Mouse (Mus musculus) kidney, postnatal 0 days (tissue): ENCODE results near the gene Cdh4. TPM values are rescaled to one million over a fixed set of nuclear protein-coding genes. Genes with fewer than 3 reads are reported as not detected.

Experiments used
- ATAC-seq: fragments of 200-750 bp; cut with Nextera tagmentation; replicated peaks from 2 replicates; pipeline ENCODE4 v1.8.0; 2017; ENCODE audit warnings: low read depth, moderate number of reproducible peaks, moderate TSS enrichment, moderate library complexity; ENCODE audit not compliant: low FRiP score
- DNase-seq: peaks from one replicate; pipeline ENCODE4 v3.0.0-alpha.2; 2016; ENCODE audit warnings: low spot score
- H3K27ac ChIP-seq: fragments of 300-500 bp; sonication (generic); 2 replicates; pipeline ENCODE4 v1.5.1; 2014; ENCODE audit warnings: mild to moderate bottlenecking
- H3K27me3 ChIP-seq: fragments of 300-500 bp; sonication (generic); 2 replicates; pipeline ENCODE4 v1.6.1; 2014; ENCODE audit warnings: low read length, mixed read lengths; ENCODE audit not compliant: insufficient read depth
- H3K36me3 ChIP-seq: fragments of 300-500 bp; sonication (generic); 2 replicates; pipeline ENCODE4 v1.6.1; 2014; ENCODE audit warnings: low read length, mixed read lengths; ENCODE audit not compliant: insufficient read depth
- H3K4me1 ChIP-seq: fragments of 300-500 bp; sonication (generic); replicated peaks from 2 replicates; pipeline ENCODE4 v1.6.1; 2014; ENCODE audit warnings: antibody characterized with exemption, low read length, mixed read lengths; ENCODE audit not compliant: insufficient read depth
- H3K4me2 ChIP-seq: fragments of 300-500 bp; sonication (generic); 2 replicates; pipeline ENCODE4 v1.6.1; 2014; ENCODE audit warnings: mild to moderate bottlenecking, low read length, moderate library complexity, mixed read lengths
- H3K4me3 ChIP-seq: fragments of 300-500 bp; sonication (generic); replicated peaks from 2 replicates; pipeline ENCODE4 v1.5.1; 2014; ENCODE audit warnings: low read depth, low read length
- H3K9ac ChIP-seq: fragments of 300-500 bp; sonication (generic); 2 replicates; pipeline ENCODE4 v1.6.1; 2014; ENCODE audit warnings: low read depth, low read length
- H3K9me3 ChIP-seq: fragments of 300-500 bp; sonication (generic); replicated peaks from 2 replicates; pipeline ENCODE4 v1.6.1; 2016; ENCODE audit warnings: low read length, inconsistent platforms, mixed read lengths
- CTCF ChIP-seq: IDR thresholded peaks from 2 replicates; pipeline ENCODE4 v1.5.1; 2016; ENCODE audit warnings: antibody characterized with exemption, low read depth, mild to moderate bottlenecking, moderate library complexity
- WGBS: fragments of 180-500 bp; shearing (Covaris S2); extraction: QIAGEN DNeasy Blood & Tissue Kit; methylation state at CpG from one replicate; pipeline ENCODE4 v1.1.7; 2014; 5-methylcytosine and 5-hydroxymethylcytosine counted together
- polyA plus RNA-seq: library from polyadenylated mRNA; unstranded; fragments of >200 nt; fragmentation: Nextera tagmentation; extraction: Ambion mirVana; gene quantifications from 2 replicates; pipeline ENCODE4 v1.2.1, GENCODE M21; 2015

The Cdh4 gene
- polyA plus RNA-seq, 1 experiment from 2014 or later = 11.5 TPM

DNA sequence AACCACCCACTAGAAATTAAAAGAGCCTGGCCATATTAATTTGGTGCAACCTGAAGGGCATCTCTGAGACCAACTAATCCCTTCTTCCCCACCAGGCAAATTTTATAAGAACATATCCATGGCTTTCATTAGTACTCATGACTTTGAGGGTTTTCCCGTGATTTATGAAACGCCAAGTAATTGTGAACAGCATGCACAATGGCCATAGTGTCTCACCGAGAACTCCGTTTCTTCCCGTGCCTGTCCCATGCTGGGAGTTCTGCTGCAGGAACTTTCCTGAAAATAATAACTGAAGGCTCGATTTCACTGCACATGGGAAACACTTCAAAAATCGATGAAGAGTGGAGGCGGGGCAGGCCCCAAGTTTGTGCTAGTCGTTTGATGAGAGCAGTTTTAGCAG lies 392.7 kb downstream of the Cdh4 start:
- Histone ChIP-seq H3K36me3 (no peaks in the 10 kb centered on the region), H3K4me2 (no peak overlapping the region), H3K9me3 (no peaks in the 10 kb centered on the region), H3K27ac (no peak overlapping the region), H3K4me1 (no peaks in the 10 kb centered on the region), H3K4me3 (no peak overlapping the region), H3K27me3 (no peaks in the 10 kb centered on the region), H3K9ac (no peak overlapping the region)
- DNase-seq (no peak), ATAC-seq (no peak)
- TF ChIP-seq CTCF = no peak
- WGBS = 56% methylated on average over 9 of the region's 9 CpGs

DNA sequence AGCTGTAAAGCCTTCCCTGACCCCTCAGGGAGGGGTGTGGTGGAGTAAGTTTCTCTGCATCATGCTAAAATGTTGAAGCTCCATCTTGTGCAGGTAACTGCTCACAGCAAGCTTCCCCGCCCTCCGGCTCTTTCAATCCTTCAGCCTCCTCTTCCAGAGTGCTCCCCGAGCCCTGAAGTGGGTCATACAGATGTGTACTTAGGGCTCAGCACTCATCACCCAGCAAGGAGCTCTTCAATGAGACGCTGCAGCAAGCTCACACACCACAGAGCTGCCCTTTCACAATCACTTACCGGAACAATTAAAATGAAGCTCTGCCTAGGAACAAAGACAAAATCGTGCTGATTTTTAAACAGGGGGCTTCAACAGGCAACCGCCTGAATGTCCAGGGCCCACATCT lies 393.3 kb downstream of the Cdh4 start:
- no peak overlapping the region for H3K4me2 ChIP-seq
- WGBS = 75% methylated on average over 7 of the region's 7 CpGs
- no peaks in the 10 kb centered on the region for H3K4me1 ChIP-seq
- no peak overlapping the region for H3K4me3 ChIP-seq
- DNase-seq = no peak
- H3K27ac ChIP-seq = no peak overlapping the region
- ATAC-seq = no peak
- H3K9ac ChIP-seq = no peak overlapping the region
- no peaks in the 10 kb centered on the region for H3K27me3 ChIP-seq
- H3K36me3 ChIP-seq = no peaks in the 10 kb centered on the region
- H3K9me3 ChIP-seq = no peaks in the 10 kb centered on the region
- no peak for TF ChIP-seq CTCF

DNA sequence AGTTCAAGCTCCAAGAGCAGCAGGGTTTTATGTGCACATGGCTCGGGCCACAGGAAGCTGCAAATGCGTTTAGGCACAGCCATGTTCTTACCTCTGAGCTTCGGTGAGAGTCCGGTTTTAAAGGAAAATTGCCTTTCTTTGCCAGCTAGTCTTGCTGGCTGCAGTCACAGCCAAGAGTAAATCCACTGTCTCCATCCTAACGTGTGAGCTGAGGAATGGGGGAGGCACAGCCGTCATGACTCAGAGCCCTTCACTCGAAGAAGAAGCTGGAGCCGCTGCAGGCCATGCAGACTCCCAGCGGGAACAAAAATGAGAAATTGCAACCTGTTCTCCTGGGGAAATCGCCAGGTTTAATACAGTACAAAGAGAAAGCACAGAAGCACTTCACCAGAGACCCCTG lies 395.0 kb downstream of the Cdh4 start:
- H3K4me2 ChIP-seq = no peak overlapping the region
- H3K27me3 ChIP-seq = no peaks in the 10 kb centered on the region
- no peak overlapping the region for H3K4me3 ChIP-seq
- no peak overlapping the region for H3K27ac ChIP-seq
- 46% methylated on average over 10 of the region's 10 CpGs for WGBS
- no peak overlapping the region for H3K9ac ChIP-seq
- no peaks in the 10 kb centered on the region for H3K9me3 ChIP-seq
- ATAC-seq (no peak), DNase-seq (peak; percentile 19)
- TF ChIP-seq CTCF = no peak
- H3K36me3 ChIP-seq = no peaks in the 10 kb centered on the region
- H3K4me1 ChIP-seq = no peaks in the 10 kb centered on the region

DNA sequence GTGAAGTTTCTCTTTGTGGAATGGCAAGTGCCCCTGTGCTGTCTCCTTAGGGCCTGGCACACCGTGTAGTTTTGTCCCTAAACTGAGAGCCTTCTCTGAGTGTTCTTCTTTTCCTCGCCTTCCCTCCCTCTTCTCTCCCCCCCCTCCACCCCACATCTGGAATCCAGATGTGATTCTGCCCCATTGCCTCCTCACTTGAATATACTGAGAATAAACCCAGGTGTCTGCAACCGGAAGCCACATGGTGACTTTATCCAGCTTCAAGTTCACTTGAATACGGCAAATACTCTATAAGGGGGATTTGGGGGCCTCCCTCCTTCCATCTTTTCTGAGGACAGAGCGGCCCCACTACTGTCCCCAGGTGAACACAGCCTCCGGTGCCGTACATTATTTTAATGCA lies 395.8 kb downstream of the Cdh4 start:
- Histone ChIP-seq H3K27me3 (no peaks in the 10 kb centered on the region), H3K4me3 (no peak overlapping the region), H3K27ac (no peak overlapping the region), H3K4me1 (no peaks in the 10 kb centered on the region), H3K9ac (no peak overlapping the region), H3K9me3 (no peaks in the 10 kb centered on the region), H3K36me3 (no peaks in the 10 kb centered on the region), H3K4me2 (no peak overlapping the region)
- ATAC-seq (no peak), DNase-seq (no peak)
- WGBS = 59% methylated on average over 7 of the region's 7 CpGs
- no peak for TF ChIP-seq CTCF

DNA sequence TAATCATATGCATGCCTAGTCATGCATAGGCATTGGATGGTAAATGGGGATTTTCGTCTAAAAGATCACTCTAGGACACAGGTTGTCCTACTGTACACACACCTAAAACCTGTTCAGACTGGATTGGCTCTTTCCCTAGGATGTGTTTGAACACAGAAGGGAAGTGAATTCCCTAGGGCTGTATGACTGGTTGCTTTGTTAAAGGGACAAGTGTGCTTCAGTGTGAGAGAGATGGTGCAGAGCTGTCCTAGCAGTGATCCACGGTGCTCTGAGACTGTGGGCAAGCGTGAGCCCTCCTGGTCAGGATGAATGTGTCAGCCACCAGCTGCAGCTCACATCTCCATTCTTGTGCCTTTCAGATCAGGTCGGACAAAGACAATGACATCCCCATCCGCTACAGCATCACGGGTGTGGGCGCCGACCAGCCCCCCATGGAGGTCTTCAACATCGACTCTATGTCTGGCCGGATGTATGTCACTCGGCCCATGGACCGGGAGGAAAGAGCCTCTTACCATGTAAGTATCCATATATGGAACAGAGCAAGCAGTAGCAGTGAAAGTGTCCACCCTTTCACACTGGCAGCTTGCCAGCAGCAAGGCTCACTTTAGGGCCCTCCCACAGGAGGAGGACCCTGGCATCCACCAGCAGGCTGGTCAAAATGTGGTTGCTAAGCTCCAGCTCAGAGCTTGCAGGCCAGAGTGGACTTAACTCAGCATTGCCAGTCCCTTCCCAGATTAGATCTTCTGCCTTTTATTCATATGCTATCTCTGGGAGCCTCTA lies 400.6 kb downstream of the Cdh4 start:
- TF ChIP-seq CTCF = no peak
- H3K9me3 ChIP-seq = no peaks in the 10 kb centered on the region
- H3K4me3 ChIP-seq = no peak overlapping the region
- no peak overlapping the region for H3K9ac ChIP-seq
- H3K4me2 ChIP-seq = no peak overlapping the region
- DNase-seq (peak; percentile 60), ATAC-seq (peak; percentile 78)
- H3K36me3 ChIP-seq = no peaks in the 10 kb centered on the region
- 66% methylated on average over 12 of the region's 12 CpGs for WGBS
- no peaks in the 10 kb centered on the region for H3K27me3 ChIP-seq
- no peak overlapping the region for H3K27ac ChIP-seq
- no peaks in the 10 kb centered on the region for H3K4me1 ChIP-seq

DNA sequence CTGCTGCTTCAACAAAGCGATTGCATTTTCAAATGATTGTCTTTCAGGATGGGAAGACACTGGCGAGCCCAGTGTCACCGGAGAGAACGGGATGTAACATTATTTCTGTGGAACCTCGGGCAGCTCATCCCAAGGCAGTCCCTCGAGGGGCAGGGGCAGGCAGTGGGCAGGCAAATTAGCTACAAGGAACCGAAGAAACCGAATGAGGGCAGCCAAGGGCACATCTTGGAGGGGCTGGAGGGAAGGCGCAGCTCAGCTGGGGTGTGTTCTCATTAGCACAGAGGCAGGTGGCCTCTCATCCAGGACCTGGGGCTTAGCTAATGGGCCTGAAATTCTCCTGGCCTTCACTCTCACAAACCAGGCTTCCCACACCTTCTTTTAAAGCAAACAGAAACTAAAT lies 407.5 kb downstream of the Cdh4 start:
- Histone ChIP-seq H3K4me2 (no peak overlapping the region), H3K36me3 (no peaks in the 10 kb centered on the region), H3K9me3 (no peaks in the 10 kb centered on the region), H3K27ac (no peak overlapping the region), H3K27me3 (no peaks in the 10 kb centered on the region), H3K4me3 (no peak overlapping the region), H3K4me1 (no peaks in the 10 kb centered on the region), H3K9ac (no peak overlapping the region)
- ATAC-seq (no peak), DNase-seq (no peak)
- 55% methylated on average over 9 of the region's 9 CpGs for WGBS
- no peak for TF ChIP-seq CTCF

DNA sequence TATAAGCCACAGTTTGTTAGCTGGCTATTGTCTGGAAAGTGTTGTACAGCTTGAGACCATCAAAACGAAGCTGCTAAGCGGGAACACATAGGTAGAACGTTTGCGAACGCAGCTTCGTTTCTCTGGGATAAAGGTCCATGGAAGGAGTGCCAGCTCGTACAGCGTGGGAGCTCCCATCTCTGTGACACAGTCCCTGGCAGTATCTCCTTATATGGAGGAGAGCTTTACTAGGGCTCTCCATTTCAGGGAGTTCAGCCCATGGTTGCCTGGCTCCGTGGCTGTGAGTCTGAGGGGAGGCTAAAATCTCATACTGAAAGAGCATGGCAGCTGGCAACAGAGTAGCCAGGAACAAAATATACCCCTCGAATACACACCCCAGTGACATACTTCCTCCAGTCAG lies 409.9 kb downstream of the Cdh4 start:
- no peaks in the 10 kb centered on the region for H3K27me3 ChIP-seq
- DNase-seq = peak; percentile 66
- no peak overlapping the region for H3K4me3 ChIP-seq
- no peak overlapping the region for H3K9ac ChIP-seq
- no peaks in the 10 kb centered on the region for H3K4me1 ChIP-seq
- H3K36me3 ChIP-seq = no peaks in the 10 kb centered on the region
- H3K27ac ChIP-seq = no peak overlapping the region
- ATAC-seq = no peak
- no peak overlapping the region for H3K4me2 ChIP-seq
- no peak for TF ChIP-seq CTCF
- 52% methylated on average over 10 of the region's 10 CpGs for WGBS
- H3K9me3 ChIP-seq = no peaks in the 10 kb centered on the region
